Mouse (Mus musculus) spleen, postnatal 36 days (tissue): ENCODE measurements around the gene Mfn2.

Experiments used
- DNase-seq, 2 experiments: peaks; one replicate each; pipeline ENCODE4 v3.0.0; 2022; ENCODE audit warnings: low spot score in 2 of 2, mixed read lengths in 1 of 2

Mfn2 gene

DNA sequence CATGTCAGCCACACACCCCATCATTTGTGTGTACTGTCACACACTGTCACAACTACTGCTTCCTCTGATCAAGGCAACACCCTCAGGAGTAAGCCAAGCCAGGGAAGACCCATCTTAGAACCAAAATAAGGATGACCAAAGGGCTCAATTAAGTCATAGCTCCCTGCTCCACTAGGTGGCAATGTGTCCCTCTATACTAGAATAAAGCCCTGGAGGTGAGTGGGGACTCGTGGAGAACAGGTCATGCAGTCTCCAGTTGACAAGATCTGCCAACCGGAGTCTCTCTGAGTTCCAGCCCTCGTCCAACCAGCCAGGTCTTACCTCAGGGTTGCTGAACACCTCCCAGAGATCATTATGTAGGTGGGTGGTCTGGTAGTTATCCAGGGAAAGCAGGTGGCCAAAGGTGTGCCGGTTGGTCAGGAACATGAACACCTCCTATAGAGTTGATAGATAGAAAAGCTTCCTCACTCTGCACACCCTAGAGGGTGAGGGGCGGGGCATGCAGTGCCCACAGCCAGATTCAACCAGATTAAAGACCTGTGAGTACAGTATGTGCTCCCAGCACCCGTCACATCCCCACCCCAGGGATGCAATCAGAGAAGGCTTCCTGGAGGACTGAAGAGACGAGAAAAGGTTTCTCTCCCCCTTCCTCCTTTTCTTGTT is 14.1 kb upstream of the Mfn2 start:
- DNase-seq: peak in 1 of 2 experiments; percentile 29

DNA sequence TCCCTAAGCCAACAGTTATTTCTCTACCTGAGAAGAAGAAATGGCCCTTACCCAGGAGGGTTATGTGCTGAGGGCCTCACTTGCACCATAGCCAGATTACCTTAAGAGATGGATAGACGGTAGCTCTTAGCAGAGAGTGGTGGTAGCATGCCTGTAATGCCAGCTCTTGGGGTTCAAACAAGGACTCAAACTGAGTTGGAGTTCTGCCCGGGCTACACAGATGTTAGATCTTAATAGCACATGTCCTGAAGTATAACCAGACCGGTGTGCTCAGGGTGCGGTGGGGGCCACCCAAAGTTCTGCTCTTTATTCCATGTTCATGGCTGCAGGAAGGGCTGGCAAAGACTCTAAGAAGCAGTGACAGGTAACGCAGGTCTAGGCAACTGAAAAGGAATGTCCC is 5.0 kb upstream of the Mfn2 start:
- DNase-seq: no peak

DNA sequence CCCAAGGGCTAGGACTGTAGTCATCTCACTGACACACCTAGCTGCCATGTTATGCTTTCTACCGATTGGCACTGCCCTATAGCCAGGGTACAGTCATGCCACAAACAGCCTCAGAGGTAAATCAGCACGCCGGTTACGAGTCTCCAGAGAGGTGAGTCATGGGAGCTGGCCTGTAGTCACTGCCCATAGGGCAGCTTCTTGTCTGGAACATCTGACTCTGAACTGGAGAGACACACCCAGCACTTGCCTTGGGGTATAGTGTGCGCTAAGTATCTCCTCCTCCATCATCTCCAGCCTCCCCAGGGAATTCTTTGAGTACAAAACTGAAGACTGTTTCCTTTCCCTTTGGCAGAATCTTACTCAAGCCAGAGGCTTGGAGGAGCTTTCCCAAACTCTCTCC is 1.7 kb upstream of the Mfn2 start:
- no peak for DNase-seq

DNA sequence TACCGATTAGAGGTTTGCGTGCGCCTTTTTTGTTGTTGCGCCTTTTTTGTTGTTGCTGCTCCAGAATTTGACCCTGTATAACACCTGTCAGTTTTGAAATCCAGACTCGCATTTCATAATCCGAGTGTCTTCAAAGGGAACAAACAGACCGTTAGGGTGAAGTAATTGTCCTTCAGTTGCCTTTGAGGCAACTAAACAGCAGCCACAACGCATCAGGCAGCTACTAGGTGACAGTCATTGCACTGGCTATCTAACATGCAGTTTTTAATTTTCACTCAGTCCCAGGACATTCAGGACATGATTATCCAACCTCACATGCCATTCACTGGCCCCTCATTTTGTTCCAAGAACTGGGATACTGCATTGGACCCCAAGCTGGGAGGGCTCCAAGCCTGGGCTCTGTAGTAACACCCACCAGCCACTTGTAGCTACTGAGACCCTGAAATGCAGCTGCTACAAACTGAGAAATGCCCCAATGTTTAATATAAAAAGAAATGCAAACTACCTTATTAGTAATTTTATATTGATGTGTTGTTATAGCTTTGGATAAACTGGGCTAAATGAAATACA is 671 bp upstream of the Mfn2 start:
- DNase-seq: no peak

DNA sequence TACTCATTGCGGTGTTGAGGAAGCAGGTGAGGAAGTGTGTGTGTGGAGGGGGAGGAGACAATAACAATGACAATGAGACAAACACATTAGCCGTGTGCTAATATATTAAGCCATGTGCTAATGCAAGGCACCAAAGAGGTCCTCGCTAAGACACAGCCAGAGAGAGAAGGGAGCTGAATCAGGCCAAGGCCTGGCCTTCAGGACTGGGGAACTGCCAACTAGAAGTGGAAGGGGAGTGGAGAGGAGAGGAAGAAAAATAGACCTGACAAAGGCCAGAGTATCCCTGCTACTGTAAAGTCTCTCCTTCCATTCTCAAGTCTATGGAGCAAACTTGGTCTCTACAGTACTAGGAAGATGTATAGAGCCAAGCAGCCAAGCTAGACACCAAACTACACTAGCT is 903 bp downstream of the Mfn2 start:
- no peak for DNase-seq

DNA sequence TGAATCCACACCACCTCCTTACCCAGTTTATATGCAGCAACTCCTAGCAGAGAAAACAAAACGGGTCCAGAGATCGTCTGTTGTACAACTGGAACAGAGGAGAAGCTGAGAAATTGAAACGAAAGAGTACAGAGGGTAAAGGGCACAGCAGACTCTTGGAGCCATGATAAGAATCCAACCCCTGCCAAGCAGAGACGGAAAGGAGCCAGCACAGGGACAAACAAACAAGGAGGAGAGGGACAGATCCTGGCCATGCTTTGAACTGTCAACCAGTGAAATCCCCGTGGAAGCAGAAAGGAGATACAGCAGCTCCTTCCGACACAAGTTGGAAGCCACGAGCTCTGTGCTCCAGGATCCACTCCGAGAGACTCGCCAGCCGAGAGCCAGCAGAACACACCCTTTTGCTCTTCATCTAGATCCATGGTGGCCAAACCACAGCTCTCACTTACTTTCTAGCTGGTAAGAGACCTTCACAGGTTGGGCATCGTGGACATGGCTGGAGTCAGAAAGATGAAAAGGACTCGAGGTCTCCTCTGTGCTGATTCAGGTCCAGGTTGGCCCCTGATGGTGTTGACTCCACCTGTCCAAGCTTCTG is 1.5 kb downstream of the Mfn2 start:
- DNase-seq: no peak

DNA sequence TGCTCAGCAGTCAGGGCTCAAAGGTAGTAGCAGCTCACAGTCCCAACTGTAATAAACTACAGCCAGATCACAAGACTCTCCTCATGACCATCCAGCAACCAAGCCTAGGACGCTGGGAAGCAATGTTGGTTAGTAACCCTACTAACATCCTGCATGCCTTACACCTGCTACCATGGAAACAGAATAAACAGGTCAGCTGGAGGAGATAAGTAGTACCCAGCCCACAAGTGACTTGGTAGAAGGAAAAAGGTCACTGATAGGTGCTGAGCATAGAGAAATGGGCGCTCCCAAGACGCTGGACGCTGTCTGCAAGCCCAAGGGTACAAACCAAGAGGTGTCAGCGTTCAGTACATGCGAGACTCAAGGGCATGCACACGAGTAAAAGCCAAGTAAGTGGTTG is 4.1 kb downstream of the Mfn2 start:
- no peak for DNase-seq

DNA sequence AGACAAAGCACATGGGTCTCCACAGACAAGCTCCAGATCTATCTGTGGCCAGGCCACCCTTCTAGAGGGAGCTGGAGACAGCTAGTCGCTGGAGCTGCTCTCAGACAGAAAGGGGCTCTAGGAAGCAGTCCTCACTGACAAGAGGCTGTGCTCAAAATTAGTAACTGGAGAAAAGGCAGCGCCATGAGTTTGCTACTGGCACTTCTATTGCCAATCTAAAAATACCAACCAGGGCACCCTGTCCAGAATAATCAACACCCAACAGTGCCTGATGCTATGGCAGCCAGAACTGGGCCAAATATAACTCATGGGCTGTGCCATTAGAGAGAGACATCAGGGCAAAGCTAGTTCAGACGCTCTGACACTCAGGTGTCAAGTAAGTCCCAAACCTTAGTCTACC is 7.2 kb downstream of the Mfn2 start:
- DNase-seq: no peak

DNA sequence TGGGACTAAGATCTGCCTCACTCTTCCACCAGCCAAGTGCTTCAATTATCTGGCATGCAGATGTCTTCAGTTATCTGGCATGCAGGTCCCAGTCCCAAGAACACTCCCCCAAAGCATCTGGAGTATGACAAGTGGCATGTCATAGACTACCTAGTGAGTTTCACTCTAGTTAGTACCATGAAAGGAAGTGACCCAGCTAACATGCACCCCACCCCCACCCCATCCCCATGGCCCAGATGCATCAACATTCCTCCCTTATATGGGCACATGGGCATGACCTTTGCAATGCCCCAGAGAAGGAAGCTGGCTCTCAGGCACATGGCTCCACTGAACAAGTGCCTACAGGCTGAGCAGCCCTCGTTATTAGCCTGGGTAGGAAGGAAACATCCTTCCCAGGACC is 8.1 kb downstream of the Mfn2 start:
- no peak for DNase-seq

DNA sequence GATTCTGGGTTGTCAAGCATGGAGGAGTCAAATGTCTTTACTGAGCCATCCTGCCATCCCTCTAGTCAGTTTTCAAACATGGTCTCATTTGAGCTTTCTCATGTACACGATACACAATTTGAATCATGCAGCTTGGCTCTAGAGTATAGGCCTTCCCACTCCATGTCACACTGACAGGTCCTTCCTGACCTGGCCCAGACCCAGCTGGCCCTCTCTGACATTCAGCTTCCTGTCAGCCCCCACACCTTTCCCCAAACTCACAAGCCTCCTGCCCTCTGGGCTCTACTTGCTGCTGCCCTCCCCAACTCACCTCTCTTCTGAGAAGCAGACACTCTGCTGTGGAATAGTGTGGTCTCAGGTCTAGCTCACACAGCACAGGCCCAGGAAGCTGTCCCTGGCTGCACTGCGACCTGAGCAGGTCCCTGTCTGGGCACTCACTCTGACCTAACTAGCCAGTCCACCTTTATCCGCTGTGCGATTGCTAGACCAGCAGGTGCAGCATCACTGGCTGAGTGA is 8.6 kb downstream of the Mfn2 start:
- no peak for DNase-seq

DNA sequence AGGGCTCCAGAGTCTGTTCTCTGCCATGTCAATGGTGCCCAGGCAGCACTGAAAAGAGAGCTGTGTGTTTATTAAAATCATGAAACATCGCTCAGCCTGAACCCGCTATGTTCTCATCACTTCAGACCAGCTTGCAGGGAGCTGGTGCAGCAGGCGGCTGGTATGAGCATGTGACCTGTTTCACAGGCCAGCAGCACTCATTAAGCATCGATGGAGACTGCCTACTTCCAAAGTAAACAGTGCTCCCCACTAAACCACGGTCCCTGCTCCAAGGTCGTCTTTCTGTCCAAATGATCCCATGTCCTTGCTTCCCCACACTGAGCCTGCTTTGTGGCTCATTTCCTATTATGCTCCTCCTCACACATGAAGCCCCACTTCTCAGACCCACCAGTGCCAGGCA is 14.2 kb downstream of the Mfn2 start:
- no peak for DNase-seq

DNA sequence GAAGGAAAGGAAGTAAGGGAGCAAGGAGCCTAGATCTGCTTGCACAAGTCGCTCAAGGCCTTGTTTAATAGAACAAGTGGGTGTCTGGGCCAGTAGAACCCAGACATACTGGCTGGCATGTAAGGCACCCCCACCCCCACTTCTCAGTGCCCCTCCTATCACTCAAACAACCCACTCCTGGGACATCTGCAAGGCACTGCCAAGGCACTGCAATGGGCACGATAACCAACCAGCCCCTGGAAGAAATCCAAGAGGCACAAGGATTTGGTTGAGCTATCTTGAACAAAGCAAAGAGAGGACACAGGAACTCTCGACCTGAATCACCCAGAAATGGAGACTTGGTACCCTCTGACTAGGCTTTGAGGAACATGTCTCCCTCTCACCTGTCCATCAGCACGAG is 16.3 kb downstream of the Mfn2 start:
- no peak for DNase-seq

DNA sequence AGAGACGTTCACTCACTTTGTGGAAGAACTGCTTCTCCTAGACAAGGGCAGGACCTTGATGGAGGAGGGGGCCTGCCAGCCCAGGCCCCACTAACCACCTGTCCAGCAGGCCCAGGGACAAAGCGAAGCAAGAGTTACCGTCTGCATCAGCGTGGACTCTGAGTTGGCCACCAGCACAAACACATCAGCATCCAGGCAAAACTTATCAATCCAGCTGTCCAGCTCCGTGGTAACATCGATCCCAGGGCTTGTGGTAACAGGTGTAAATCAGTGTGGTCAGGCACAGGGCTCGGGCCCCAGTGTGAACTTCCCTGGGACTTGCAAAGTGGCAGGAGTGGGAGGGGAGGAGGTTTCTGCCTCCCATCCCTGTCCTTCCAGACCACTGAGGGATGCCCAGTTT is 17.2 kb downstream of the Mfn2 start:
- no peak for DNase-seq

DNA sequence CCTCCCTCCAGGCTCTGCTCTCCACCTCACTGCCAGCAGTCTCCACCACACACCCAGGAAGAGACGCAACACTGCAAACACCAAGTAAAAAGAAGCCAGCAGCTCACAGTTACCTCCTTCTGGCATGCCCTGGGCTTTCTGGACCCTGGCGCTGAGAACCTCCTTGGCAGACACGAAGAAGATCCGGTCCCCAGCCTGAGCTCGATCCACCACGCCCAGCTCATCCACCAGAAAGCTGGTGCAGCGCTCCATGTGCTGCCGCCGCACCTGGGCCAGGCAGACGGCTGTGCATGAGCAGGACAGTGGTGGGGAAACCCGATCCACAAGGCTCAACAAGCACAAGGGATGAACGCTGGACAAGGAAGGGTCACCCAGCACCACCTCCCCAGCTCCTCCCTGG is 18.3 kb downstream of the Mfn2 start:
- DNase-seq: no peak

DNA sequence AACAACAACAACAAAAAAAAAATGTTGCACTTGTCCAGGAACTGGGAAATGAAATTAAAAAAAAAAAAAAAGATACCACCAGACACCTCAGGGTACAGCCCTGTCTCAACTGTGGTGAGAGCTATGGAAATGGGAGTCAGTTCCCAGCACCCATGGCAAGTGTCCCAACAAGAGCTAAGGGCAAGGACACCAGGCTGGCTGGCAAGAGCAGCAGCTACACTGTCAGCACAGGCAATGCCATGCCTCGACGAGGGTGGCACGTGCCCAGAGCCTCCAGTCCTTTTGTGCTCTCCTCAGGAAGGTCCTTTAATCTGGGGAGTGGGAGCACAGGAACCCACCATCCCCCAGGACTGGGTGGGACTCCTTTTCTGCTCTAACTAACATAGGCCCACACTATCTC is 20.4 kb downstream of the Mfn2 start:
- DNase-seq: no peak

DNA sequence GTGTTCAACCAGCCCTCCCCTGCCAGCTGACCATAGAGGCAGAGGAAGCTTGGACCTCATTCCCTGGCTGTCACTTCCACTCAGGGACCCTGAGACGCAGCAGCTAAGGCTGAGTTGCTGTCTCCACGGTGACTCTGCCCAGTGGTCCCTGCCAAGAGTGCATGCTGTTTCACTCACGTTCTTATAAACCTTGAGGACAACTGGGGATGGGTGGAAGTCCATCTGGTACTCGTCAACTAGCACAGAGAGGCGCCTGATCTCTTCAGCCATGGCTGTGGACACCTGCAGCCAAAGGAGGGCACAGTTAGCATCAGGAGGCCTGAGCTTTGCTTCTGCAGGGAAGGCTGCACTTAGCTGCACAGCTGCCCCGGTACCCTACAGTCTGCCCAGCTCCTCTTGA is 21.5 kb downstream of the Mfn2 start:
- no peak for DNase-seq

DNA sequence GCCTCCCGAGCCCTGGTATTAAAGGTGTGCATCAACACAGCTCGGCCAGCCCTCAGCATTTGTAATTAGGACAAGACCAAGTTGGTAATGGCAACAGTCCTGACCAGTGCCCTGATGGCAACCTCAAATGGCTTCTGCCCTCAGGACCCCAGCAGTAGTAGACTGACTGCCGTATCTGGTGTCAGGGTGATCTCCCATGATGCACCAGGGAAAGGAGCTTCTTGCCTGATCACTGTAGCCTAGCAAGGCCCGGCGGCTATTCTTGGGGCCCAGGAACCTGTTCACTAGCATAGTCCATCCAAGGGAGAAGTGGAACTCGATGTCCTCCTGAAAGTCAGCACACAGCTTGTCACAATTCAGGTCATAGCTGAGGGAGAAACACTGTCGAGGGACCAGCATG is 22.7 kb downstream of the Mfn2 start:
- no peak for DNase-seq

DNA sequence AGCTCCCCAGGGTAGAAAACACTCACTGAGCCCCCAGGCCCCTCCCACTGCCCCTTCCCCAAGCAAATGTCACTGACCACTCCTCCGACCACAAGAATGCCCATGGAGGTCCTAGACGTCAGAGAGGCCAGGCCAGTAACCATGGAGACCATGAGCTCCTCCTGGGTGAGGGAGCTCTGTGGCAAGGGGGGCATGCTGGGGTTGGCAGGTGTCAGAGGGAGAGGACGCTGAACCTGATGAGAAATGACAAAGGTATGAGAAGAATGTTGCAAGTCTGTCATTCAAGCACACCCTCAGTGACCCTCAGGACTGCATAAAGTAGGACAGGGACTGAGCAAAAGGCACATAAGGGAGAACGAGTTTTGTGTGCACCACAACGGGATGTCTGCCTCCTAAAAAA is 24.6 kb downstream of the Mfn2 start:
- DNase-seq: no peak

DNA sequence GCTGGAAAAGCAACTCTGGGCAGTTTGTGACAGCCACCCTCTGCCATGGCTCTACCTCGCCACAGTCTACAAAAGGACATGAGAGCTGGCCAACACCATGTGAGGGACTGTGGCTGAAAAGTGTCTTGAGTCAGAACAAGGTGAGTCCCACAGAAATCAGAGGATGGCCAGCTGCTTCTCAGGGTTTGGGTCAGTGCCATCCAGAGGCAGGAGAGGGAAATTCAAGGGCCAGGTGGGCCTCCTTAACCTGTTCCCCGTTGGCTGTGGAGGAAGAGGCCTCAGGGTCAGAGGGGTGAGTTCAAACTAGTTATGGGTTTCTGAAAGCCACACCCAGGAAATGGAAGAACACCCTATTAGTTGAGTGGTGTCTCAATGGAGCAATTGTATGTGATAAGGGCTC is 25.0 kb downstream of the Mfn2 start:
- no peak for DNase-seq

DNA sequence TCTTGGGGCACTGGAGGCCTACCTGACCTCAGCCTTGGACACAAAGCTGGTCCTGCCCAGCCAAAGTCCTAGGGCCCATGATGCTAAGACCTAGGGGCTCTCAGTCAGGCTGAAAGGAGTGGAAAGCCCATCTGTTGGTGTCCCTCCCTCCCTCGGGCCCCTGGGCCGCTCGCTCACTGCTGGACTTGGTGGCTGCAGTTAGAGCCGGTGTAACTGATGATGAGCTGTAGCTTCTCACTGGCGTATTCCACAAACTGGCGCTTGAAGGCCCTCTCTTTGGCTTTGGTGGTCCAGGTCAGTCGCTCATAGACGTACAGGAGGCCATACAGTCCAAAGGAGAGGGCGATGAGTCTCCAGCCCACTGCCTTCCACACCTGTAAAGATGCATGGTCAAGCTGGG is 26.0 kb downstream of the Mfn2 start:
- no peak for DNase-seq

DNA sequence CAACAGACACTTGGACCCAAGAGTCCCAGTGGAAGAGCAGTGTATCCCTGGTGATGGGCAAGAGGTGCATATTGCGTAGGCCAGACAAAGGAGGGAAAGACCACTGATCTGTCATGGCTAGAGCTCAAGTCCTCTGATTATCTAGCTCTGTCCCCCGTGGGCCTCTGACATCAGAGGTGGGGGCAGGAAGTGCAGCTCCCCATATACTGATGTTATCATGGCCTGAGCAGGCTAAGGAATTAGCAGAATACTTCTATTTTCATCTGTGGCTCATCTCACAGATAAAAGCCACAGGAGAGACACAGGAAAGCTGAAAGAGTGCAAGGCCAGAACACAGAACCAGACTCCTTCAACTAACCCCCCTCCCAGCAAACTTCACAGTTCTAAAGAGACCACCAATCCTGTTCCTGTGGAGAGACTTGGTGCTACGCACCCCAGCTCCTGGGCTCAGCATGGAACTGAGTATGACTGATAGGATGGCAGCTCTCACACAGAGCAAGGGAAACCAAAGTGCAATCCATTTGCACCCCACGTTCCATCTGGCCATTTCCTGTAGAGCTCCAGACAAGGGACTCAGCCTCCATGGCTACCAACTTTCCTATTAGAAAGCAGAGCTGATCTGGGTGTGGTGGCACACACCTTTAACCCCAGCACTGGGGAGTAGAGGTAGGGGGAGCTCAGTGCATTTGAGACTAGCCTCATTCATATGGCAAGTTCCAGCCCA is 28.5 kb downstream of the Mfn2 start:
- DNase-seq: no peak

DNA sequence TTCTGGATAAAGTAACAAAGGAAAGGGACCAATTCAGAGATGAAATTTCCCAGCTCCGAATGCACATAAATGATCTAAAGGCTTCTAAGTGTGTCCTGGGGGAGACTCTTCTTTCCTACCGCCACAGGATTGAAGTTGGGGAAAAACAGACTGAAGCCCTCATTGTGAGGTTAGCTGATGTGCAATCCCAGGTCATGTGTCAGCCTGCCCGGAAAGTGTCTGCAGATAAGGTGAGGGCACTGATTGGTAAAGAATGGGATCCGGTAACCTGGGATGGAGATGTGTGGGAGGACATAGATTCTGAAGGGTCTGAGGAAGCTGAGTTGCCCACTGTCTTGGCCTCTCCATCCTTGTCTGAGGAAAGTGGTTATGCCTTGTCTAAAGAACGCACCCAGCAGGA is 35.3 kb downstream of the Mfn2 start:
- no peak for DNase-seq

DNA sequence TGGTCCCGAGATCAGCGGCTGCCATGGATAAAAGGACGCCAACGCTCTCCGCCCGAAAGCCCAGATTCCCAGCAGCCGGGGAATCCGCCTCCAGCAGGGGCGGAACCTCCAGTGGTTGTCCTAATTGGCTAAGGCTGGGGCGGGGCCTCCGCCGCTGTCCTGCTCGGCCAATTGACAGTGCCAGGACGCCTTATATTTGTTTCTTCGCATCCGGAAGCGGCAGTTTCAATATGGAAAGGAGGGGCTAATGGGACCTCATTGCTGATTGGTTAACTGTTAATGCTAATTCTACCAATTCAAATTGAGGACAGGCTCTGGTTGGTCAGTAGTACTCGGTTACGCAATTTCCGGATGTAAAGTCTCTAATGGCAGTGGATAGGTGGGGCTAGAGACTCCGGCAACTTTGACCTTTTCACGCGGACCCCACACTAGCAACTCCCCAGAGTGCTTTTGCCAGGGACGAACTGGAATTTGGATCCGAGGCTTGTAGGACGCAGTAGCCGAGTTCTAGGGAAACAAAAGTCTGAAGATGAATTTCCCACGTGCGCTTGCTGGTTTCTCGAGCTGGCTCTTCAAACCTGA is 36.0 kb downstream of the Mfn2 start, which contains the start of the genes Miip and Fv1:
Miip (minus strand) TSS at position 367 of the 582 bp plus-strand sequence.
Fv1 (plus strand) TSS at position 530 of the 582 bp plus-strand sequence.
- DNase-seq: peak; percentile 95 to 97
